Mouse (Mus musculus) lung, postnatal 0 days (tissue): ENCODE data around the gene Gpr15.

Source experiments
- CTCF ChIP-seq: IDR thresholded peaks from 2 replicates; pipeline ENCODE4 v1.5.1; 2016; ENCODE audit warnings: antibody characterized with exemption, mild to moderate bottlenecking
- EP300 ChIP-seq: IDR thresholded peaks from 2 replicates; pipeline ENCODE4 v1.6.1; 2016; ENCODE audit warnings: antibody characterized with exemption, mild to moderate bottlenecking, control low read depth

DNA sequence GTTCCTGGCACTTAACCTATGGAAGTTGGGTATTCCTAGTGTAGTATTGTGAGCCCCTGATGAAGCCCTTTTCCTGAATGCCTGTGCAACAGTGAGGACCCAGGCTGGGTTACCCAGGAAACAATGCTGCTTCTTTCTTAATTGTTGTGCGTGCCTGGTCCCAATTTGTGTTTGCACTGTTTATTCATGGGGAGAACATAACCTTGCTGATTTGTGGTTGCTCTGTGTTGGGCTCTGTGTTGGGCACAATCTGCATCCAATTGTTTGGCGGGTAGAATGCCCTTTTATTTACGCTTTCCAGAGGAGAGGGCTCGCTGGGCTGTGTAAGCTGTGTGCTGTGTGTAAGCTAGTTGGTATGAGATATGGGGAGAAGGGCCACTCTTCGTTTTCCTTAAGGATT lies 41.4 kb downstream of the Gpr15 start:
- TF ChIP-seq CTCF: no peak
- no peak for TF ChIP-seq EP300
